ENCODE assay signal across 29 mouse cellular contexts in genomic region chr7:113005726-113006125, GRCm38 (mm10). TPM values are rescaled to one million over a fixed set of nuclear protein-coding genes. Genes with fewer than 3 reads are reported as not detected.
DNase-seq lines count a peak whose midpoint lies in the region; ATAC-seq and TF ChIP-seq lines count a peak whose summit lies in the region.
"Had no signal": no experiment of that assay in that cellular context is flagged by ENCODE, and none has a peak within 500 bp of the region (broad histone marks: within the 10 kb centered on the region; RNA-seq: fewer than 3 reads in every experiment).

No protein-coding gene starts in this region.

- 77% methylated on average over 6 of the region's 6 CpGs for WGBS in intestine, embryonic 16.5 days
- WGBS in kidney, adult 2 months: 59% methylated on average over 6 of the region's 6 CpGs
- 69% methylated on average over 6 of the region's 6 CpGs for WGBS in kidney, postnatal 0 days
- 88% methylated on average over 6 of the region's 6 CpGs for WGBS in midbrain, embryonic 13.5 days
- WGBS in forebrain, embryonic 12.5 days: 91% methylated on average over 6 of the region's 6 CpGs

- TF ChIP-seq POLR2A in kidney, adult 2 months (IDR thresholded peaks at IDR 0.05; ENCODE audit: low read depth, low read length): no peak

- H3K4me1 ChIP-seq in intestine, embryonic 16.5 days (ENCODE audit: control insufficient read depth, insufficient read depth, low read length): no peaks in the 10 kb centered on the region
- H3K4me1 ChIP-seq in kidney, adult 2 months (ENCODE audit: control insufficient read depth, insufficient read depth, low read length): peaks cover 3% of the 10 kb centered on the region; the same call in 1 of the 2 replicates
- H3K4me1 ChIP-seq in kidney, postnatal 0 days (replicated peaks; ENCODE audit: insufficient read depth, low read length): no peaks in the 10 kb centered on the region
- no peaks in the 10 kb centered on the region for H3K4me1 ChIP-seq in midbrain, embryonic 13.5 days (replicated peaks)
- H3K4me1 ChIP-seq in forebrain, embryonic 12.5 days: no peaks in the 10 kb centered on the region
- H3K4me1 ChIP-seq: heart, embryonic 12.5 days; hindbrain, embryonic 13.5 days; limb, embryonic 12.5 days; liver, embryonic 13.5 days; megakaryocyte, embryonic 14.5 days; neural tube, embryonic 12.5 days had no signal

- 0 out of 2 replicates have a peak overlapping the region, but pooled peaks have one; percentile 12 for H3K4me2 ChIP-seq in intestine, embryonic 16.5 days (ENCODE audit: low read depth, low read length)
- H3K4me2 ChIP-seq in kidney, postnatal 0 days (ENCODE audit: low read length): no peak overlapping the region
- H3K4me2 ChIP-seq in midbrain, embryonic 13.5 days (replicated peaks): no peak overlapping the region
- no peak overlapping the region for H3K4me2 ChIP-seq in forebrain, embryonic 12.5 days
- H3K4me2 ChIP-seq: heart, embryonic 12.5 days; hindbrain, embryonic 13.5 days; limb, embryonic 12.5 days; liver, embryonic 13.5 days; neural tube, embryonic 12.5 days had no signal

- H3K9me3 ChIP-seq in intestine, embryonic 16.5 days (ENCODE audit: control insufficient read depth, low read length): no peaks in the 10 kb centered on the region
- H3K9me3 ChIP-seq in kidney, postnatal 0 days (replicated peaks; ENCODE audit: low read length): no peaks in the 10 kb centered on the region
- no peaks in the 10 kb centered on the region for H3K9me3 ChIP-seq in midbrain, embryonic 13.5 days
- no peaks in the 10 kb centered on the region for H3K9me3 ChIP-seq in forebrain, embryonic 12.5 days
- H3K9me3 ChIP-seq: heart, embryonic 12.5 days; hindbrain, embryonic 13.5 days; limb, embryonic 12.5 days; liver, embryonic 13.5 days; megakaryocyte, embryonic 14.5 days; neural tube, embryonic 12.5 days had no signal

- no peak for TF ChIP-seq CTCF in kidney, adult 2 months (conservative IDR thresholded peaks at IDR 0.05; ENCODE audit: insufficient read depth, insufficient read length, low read depth, low read length)
- TF ChIP-seq CTCF in kidney, postnatal 0 days (IDR thresholded peaks at IDR 0.05; ENCODE audit: low read depth): no peak

- H3K4me3 ChIP-seq in intestine, embryonic 16.5 days (ENCODE audit: low read length): no peak overlapping the region
- no peak overlapping the region for H3K4me3 ChIP-seq in kidney, adult 2 months (ENCODE audit: insufficient read depth, low read depth, low read length)
- H3K4me3 ChIP-seq in kidney, postnatal 0 days (replicated peaks; ENCODE audit: low read depth, low read length): no peak overlapping the region
- H3K4me3 ChIP-seq in midbrain, embryonic 13.5 days (replicated peaks): no peak overlapping the region
- no peak overlapping the region for H3K4me3 ChIP-seq in forebrain, embryonic 12.5 days (replicated peaks)
- H3K4me3 ChIP-seq: heart, embryonic 12.5 days; hindbrain, embryonic 13.5 days; layer of hippocampus, adult 2 months; limb, embryonic 12.5 days; liver, embryonic 13.5 days; megakaryocyte, embryonic 14.5 days; neural tube, embryonic 12.5 days had no signal

- DNase-seq in kidney, adult 2 months: peak; percentile 66
- peak; percentile 8 for DNase-seq in kidney, postnatal 0 days (ENCODE audit: low spot score)
- DNase-seq in yolk sac, embryonic 10.5 days (ENCODE audit: low spot score): peak; percentile 64
- no peak for DNase-seq in heart, postnatal 14 days
- DNase-seq: adrenal gland, postnatal 10 days; cerebellum, adult 18-20 months; cerebellum, postnatal 25 days; embryo, embryonic 11 days; forebrain, postnatal 0 days; gastrocnemius, postnatal 14 days; heart, adult 11 months; heart, postnatal 10 days; layer of hippocampus, postnatal 36 days; liver, embryonic 13.5 days; lung, adult 2 months; midbrain, embryonic 14.5 days; retina, postnatal 1 day; thymus, postnatal 25 days had no signal

- H3K27me3 ChIP-seq in intestine, embryonic 16.5 days (replicated peaks; ENCODE audit: control insufficient read depth, insufficient read depth, low read length): no peaks in the 10 kb centered on the region
- no peaks in the 10 kb centered on the region for H3K27me3 ChIP-seq in kidney, adult 2 months (replicated peaks; ENCODE audit: control insufficient read depth, insufficient read depth, low read length)
- no peaks in the 10 kb centered on the region for H3K27me3 ChIP-seq in kidney, postnatal 0 days (ENCODE audit: insufficient read depth, low read length)
- no peaks in the 10 kb centered on the region for H3K27me3 ChIP-seq in midbrain, embryonic 13.5 days
- no peaks in the 10 kb centered on the region for H3K27me3 ChIP-seq in forebrain, embryonic 12.5 days
- H3K27me3 ChIP-seq: heart, embryonic 12.5 days; hindbrain, embryonic 13.5 days; limb, embryonic 12.5 days; liver, embryonic 13.5 days; neural tube, embryonic 12.5 days had no signal

- no peak overlapping the region for H3K27ac ChIP-seq in intestine, embryonic 16.5 days (ENCODE audit: low read length)
- H3K27ac ChIP-seq in kidney, adult 2 months (ENCODE audit: insufficient read depth, low read depth, low read length): no peak overlapping the region; the same call in 1 of the 2 replicates
- H3K27ac ChIP-seq in kidney, postnatal 0 days: peak overlapping the region; percentile 72; the same call in 1 of the 2 replicates
- H3K27ac ChIP-seq in midbrain, embryonic 13.5 days: no peak overlapping the region
- no peak overlapping the region for H3K27ac ChIP-seq in forebrain, embryonic 12.5 days
- H3K27ac ChIP-seq: hindbrain, embryonic 13.5 days; layer of hippocampus, adult 2 months; limb, embryonic 12.5 days; liver, embryonic 13.5 days; neural tube, embryonic 12.5 days had no signal

- no peak overlapping the region for H3K9ac ChIP-seq in intestine, embryonic 16.5 days (ENCODE audit: low read depth, low read length)
- no peak overlapping the region for H3K9ac ChIP-seq in kidney, postnatal 0 days (ENCODE audit: low read depth, low read length)
- H3K9ac ChIP-seq in midbrain, embryonic 13.5 days (replicated peaks): no peak overlapping the region
- H3K9ac ChIP-seq in forebrain, embryonic 12.5 days: no peak overlapping the region
- H3K9ac ChIP-seq: forebrain, postnatal 0 days; heart, embryonic 12.5 days; hindbrain, embryonic 13.5 days; limb, embryonic 12.5 days; liver, embryonic 13.5 days; neural tube, embryonic 12.5 days had no signal

- no peaks in the 10 kb centered on the region for H3K36me3 ChIP-seq in intestine, embryonic 16.5 days (ENCODE audit: control insufficient read depth, insufficient read depth, low read length)
- no peaks in the 10 kb centered on the region for H3K36me3 ChIP-seq in kidney, adult 2 months (ENCODE audit: control insufficient read depth, insufficient read depth, low read length)
- H3K36me3 ChIP-seq in kidney, postnatal 0 days (ENCODE audit: insufficient read depth, low read length): no peaks in the 10 kb centered on the region
- H3K36me3 ChIP-seq in midbrain, embryonic 13.5 days: no peaks in the 10 kb centered on the region
- no peaks in the 10 kb centered on the region for H3K36me3 ChIP-seq in forebrain, embryonic 12.5 days (replicated peaks)
- H3K36me3 ChIP-seq: heart, embryonic 12.5 days; hindbrain, embryonic 13.5 days; limb, embryonic 12.5 days; liver, embryonic 13.5 days; neural tube, embryonic 12.5 days had no signal

- intact Hi-C loops in heart, postnatal 14 days (cut with DNase I): no loop called here

- peak; percentile 55; the same call in 1 of the 2 replicates for ATAC-seq in intestine, embryonic 16.5 days
- 0 out of 2 replicates have a peak, but pooled peaks have one; percentile 57 for ATAC-seq in kidney, postnatal 0 days (replicated peaks; ENCODE audit: low FRiP score, low read depth)
- no peak for ATAC-seq in midbrain, embryonic 13.5 days
- no peak for ATAC-seq in forebrain, embryonic 12.5 days (ENCODE audit: low FRiP score)
- ATAC-seq: activated CD4-positive, CD25-positive, alpha-beta regulatory T cell, adult 4 months; forebrain, postnatal 0 days had no signal

RNA-seq across cellular contexts. Expression of gene Rassf10, which starts 52.0 kb away (rescaled TPM):
- 0.99 and 1.1 TPM in 2 replicates for polyA plus RNA-seq in intestine, embryonic 16.5 days (2015; fragmentation: Nextera tagmentation; extraction: Ambion mirVana)
- 1.7 and 2.1 TPM in 2 replicates for polyA plus RNA-seq in kidney, adult 2 months (2012; rRNA removed)
- polyA plus RNA-seq in kidney, postnatal 0 days (2015; fragmentation: Nextera tagmentation; extraction: Ambion mirVana): 19.9 and 20.8 TPM in 2 replicates
- 1.9 and 2.4 TPM in 2 replicates for polyA plus RNA-seq in midbrain, embryonic 13.5 days (2015; fragmentation: Nextera tagmentation; extraction: Ambion mirVana)
- total RNA-seq in heart, postnatal 14 days (2021): 1 to 10 TPM; 1.3 to 1.8 TPM
- 1.3 and 1.6 TPM in 2 replicates for polyA plus RNA-seq in forebrain, embryonic 12.5 days (2016; fragmentation: Nextera tagmentation; extraction: Ambion mirVana)
- polyA plus RNA-seq: activated CD4-positive, CD25-positive, alpha-beta regulatory T cell, adult 4 months; C2C12 had no signal

Comparison
In these comparisons a context has a peak if more than half of its experiments do, and no peak if none do; other contexts are left out.
1. ATAC-seq: peak in intestine, embryonic 16.5 days (single experiment) and kidney, postnatal 0 days (single experiment); none in midbrain, embryonic 13.5 days (single experiment) and forebrain, embryonic 12.5 days (single experiment).
2. DNase-seq: peak in kidney, adult 2 months (single experiment), kidney, postnatal 0 days (single experiment) and yolk sac, embryonic 10.5 days (single experiment); none in heart, postnatal 14 days (0 of 2).